8 mouse cellular contexts compared by ENCODE assay signal in genomic region chr9:108649561-108650440, GRCm38 (mm10). TPM values are rescaled to one million over a fixed set of nuclear protein-coding genes. Genes with fewer than 3 reads are reported as not detected.
DNase-seq lines count a peak whose midpoint lies in the region; ATAC-seq lines count a peak whose summit lies in the region.

No protein-coding gene starts in this region.

- peaks cover 10% of the 10 kb centered on the region for H3K4me1 ChIP-seq in lung, embryonic 15.5 days
- peaks cover 25% of the 10 kb centered on the region for H3K4me1 ChIP-seq in hindbrain, embryonic 13.5 days (replicated peaks)

- no peaks in the 10 kb centered on the region for H3K36me3 ChIP-seq in lung, embryonic 15.5 days
- H3K36me3 ChIP-seq in hindbrain, embryonic 13.5 days, result 0 out of 2 replicates have a peak, but pooled peaks cover 3% of the 10 kb centered on the region

- WGBS in lung, embryonic 15.5 days, result 20% methylated on average over 29 of the region's 29 CpGs
- WGBS in hindbrain, embryonic 13.5 days, result 35% methylated on average over 29 of the region's 29 CpGs

- no peaks in the 10 kb centered on the region for H3K9me3 ChIP-seq in lung, embryonic 15.5 days
- no peaks in the 10 kb centered on the region for H3K9me3 ChIP-seq in hindbrain, embryonic 13.5 days

- no peak for DNase-seq in lung, postnatal 10 days
- DNase-seq in cerebellum, adult 9-11 months, result peak; percentile 20
- DNase-seq in layer of hippocampus, postnatal 36 days, result no peak
- DNase-seq in adrenal gland, postnatal 4 days (ENCODE audit: low spot score in 2 of 2), result no peak
- no peak for DNase-seq in layer of hippocampus, postnatal 14 days (ENCODE audit: low spot score in 2 of 2)

- peak overlapping the region; percentile 96 for H3K4me3 ChIP-seq in lung, embryonic 15.5 days
- peak overlapping the region; percentile 100 for H3K4me3 ChIP-seq in hindbrain, embryonic 13.5 days

- H3K9ac ChIP-seq in lung, embryonic 15.5 days, result peak overlapping the region; percentile 83
- H3K9ac ChIP-seq in hindbrain, embryonic 13.5 days, result peak overlapping the region; percentile 96

- ATAC-seq in lung, embryonic 15.5 days (ENCODE audit: borderline replicate concordance, extremely low read depth, low FRiP score, low TSS enrichment), result peak; percentile 36; the same call in 1 of the 2 replicates
- ATAC-seq in hindbrain, embryonic 13.5 days (ENCODE audit: low FRiP score), result peak; percentile 43
- peak; percentile 23 for ATAC-seq in megakaryocyte progenitor cell, adult 5-6 weeks (replicated peaks; ENCODE audit: poor library complexity)

- H3K4me2 ChIP-seq in lung, embryonic 15.5 days, result peak overlapping the region; percentile 63
- H3K4me2 ChIP-seq in hindbrain, embryonic 13.5 days, result peak overlapping the region; percentile 94

- no peaks in the 10 kb centered on the region for H3K27me3 ChIP-seq in lung, embryonic 15.5 days
- H3K27me3 ChIP-seq in hindbrain, embryonic 13.5 days, result no peaks in the 10 kb centered on the region

- peak overlapping the region; percentile 95 for H3K27ac ChIP-seq in lung, embryonic 15.5 days
- peak overlapping the region; percentile 88 for H3K27ac ChIP-seq in hindbrain, embryonic 13.5 days

RNA-seq across cellular contexts. Expression of gene Arih2, which starts 0.6 kb away (rescaled TPM):
- 44.8 and 46.6 TPM in 2 replicates for polyA plus RNA-seq in lung, embryonic 15.5 days (2015; fragmentation: Nextera tagmentation; extraction: Ambion mirVana)
- polyA plus RNA-seq in hindbrain, embryonic 13.5 days (2015; fragmentation: Nextera tagmentation; extraction: Ambion mirVana), result 47.3 and 52.9 TPM in 2 replicates
- 20.0 and 20.1 TPM in 2 replicates for total RNA-seq in megakaryocyte progenitor cell, adult 5-6 weeks (2015)
- 42.5 and 47.4 TPM in 2 replicates for total RNA-seq in megakaryocyte progenitor cell, adult 5-6 weeks (2017)
- 10 to 100 TPM; 50.7 to 54.2 TPM for total RNA-seq in layer of hippocampus, postnatal 36 days (2021)
- 10 to 100 TPM; 80.1 to 80.7 TPM for total RNA-seq in adrenal gland, postnatal 4 days (2021)
- 10 to 100 TPM; 50.2 to 50.6 TPM for total RNA-seq in layer of hippocampus, postnatal 14 days (2021)

RNA-seq across cellular contexts. Expression of gene Slc25a20, which starts 12.1 kb away (rescaled TPM):
- 45.0 and 46.0 TPM in 2 replicates for polyA plus RNA-seq in lung, embryonic 15.5 days (2015; fragmentation: Nextera tagmentation; extraction: Ambion mirVana)
- polyA plus RNA-seq in hindbrain, embryonic 13.5 days (2015; fragmentation: Nextera tagmentation; extraction: Ambion mirVana), result 45.0 and 45.5 TPM in 2 replicates
- 18.5 and 21.5 TPM in 2 replicates for total RNA-seq in megakaryocyte progenitor cell, adult 5-6 weeks (2015)
- 26.0 and 28.3 TPM in 2 replicates for total RNA-seq in megakaryocyte progenitor cell, adult 5-6 weeks (2017)
- total RNA-seq in layer of hippocampus, postnatal 36 days (2021), result 10 to 100 TPM; 15.7 to 17.5 TPM
- total RNA-seq in adrenal gland, postnatal 4 days (2021), result 100 to 1,000 TPM in 1 of 2 experiments, 10 to 100 TPM in 1; 92.7 to 115 TPM
- total RNA-seq in layer of hippocampus, postnatal 14 days (2021), result 10 to 100 TPM; 19.6 to 26.3 TPM

RNA-seq across cellular contexts. Expression of gene Prkar2a, which starts 39.3 kb away (rescaled TPM):
- polyA plus RNA-seq in lung, embryonic 15.5 days (2015; fragmentation: Nextera tagmentation; extraction: Ambion mirVana), result 23.6 and 24.5 TPM in 2 replicates
- polyA plus RNA-seq in hindbrain, embryonic 13.5 days (2015; fragmentation: Nextera tagmentation; extraction: Ambion mirVana), result 50.1 and 51.9 TPM in 2 replicates
- total RNA-seq in megakaryocyte progenitor cell, adult 5-6 weeks (2015), result 20.0 and 21.9 TPM in 2 replicates
- total RNA-seq in megakaryocyte progenitor cell, adult 5-6 weeks (2017), result 17.4 and 29.2 TPM in 2 replicates
- 10 to 100 TPM; 41.4 to 48.1 TPM for total RNA-seq in layer of hippocampus, postnatal 36 days (2021)
- total RNA-seq in adrenal gland, postnatal 4 days (2021), result 10 to 100 TPM; 43.9 to 47.9 TPM
- 10 to 100 TPM; 43.5 to 49.4 TPM for total RNA-seq in layer of hippocampus, postnatal 14 days (2021)

RNA-seq across cellular contexts. Expression of gene P4htm, which starts 52.3 kb away (rescaled TPM):
- 7.7 and 7.9 TPM in 2 replicates for polyA plus RNA-seq in lung, embryonic 15.5 days (2015; fragmentation: Nextera tagmentation; extraction: Ambion mirVana)
- polyA plus RNA-seq in hindbrain, embryonic 13.5 days (2015; fragmentation: Nextera tagmentation; extraction: Ambion mirVana), result 25.6 and 31.4 TPM in 2 replicates
- total RNA-seq in megakaryocyte progenitor cell, adult 5-6 weeks (2015), result 0.39 and 1.2 TPM in 2 replicates
- 1.00 and 1.8 TPM in 2 replicates for total RNA-seq in megakaryocyte progenitor cell, adult 5-6 weeks (2017)
- 10 to 100 TPM; 93.1 to 93.2 TPM for total RNA-seq in layer of hippocampus, postnatal 36 days (2021)
- 10 to 100 TPM; 13.4 to 16.2 TPM for total RNA-seq in adrenal gland, postnatal 4 days (2021)
- 10 to 100 TPM; 64.2 to 64.5 TPM for total RNA-seq in layer of hippocampus, postnatal 14 days (2021)
